Mouse (Mus musculus): ENCODE measurements around the gene Prrc2a. TPM values are rescaled to one million over a fixed set of nuclear protein-coding genes. Genes with fewer than 3 reads are reported as not detected.

Prrc2a gene
- polyA plus RNA-seq, 1 experiment from 2014 or later: 130 TPM

GRCm38 (mm10) chr17:35187959-35188610, 23.4 kb upstream of the Prrc2a start, which contains the start of gene Lst1:
Lst1 (minus strand) TSS chr17:35188439.
- no peak within 1 kb of the TSS for H3K4me2 ChIP-seq
- WGBS: 65% methylated on average over 7 of the region's 7 CpGs
- peaks cover 5% of the 10 kb centered on the region for H3K27me3 ChIP-seq (replicated peaks)
- H3K27ac ChIP-seq (replicated peaks): no peak within 1 kb of the TSS
- H3K4me1 ChIP-seq: peaks cover 5% of the 10 kb centered on the region
- H3K9me3 ChIP-seq: no peaks in the 10 kb centered on the region
- no peak within 1 kb of the TSS for H3K4me3 ChIP-seq
- no peak within 1 kb of the TSS for H3K9ac ChIP-seq
- no peaks in the 10 kb centered on the region for H3K36me3 ChIP-seq
- no peak for ATAC-seq (ENCODE audit: extremely low read depth, insufficient number of reproducible peaks, low FRiP score, low TSS enrichment)

GRCm38 (mm10) chr17:35187345-35187744, 22.6 kb upstream of the Prrc2a start:
- peaks cover 5% of the 10 kb centered on the region for H3K4me1 ChIP-seq
- no peak for ATAC-seq (ENCODE audit: extremely low read depth, insufficient number of reproducible peaks, low FRiP score, low TSS enrichment)
- no peaks in the 10 kb centered on the region for H3K36me3 ChIP-seq
- H3K4me3 ChIP-seq: no peak overlapping the region
- peaks cover 4% of the 10 kb centered on the region; the same call in 1 of the 2 replicates for H3K27me3 ChIP-seq (replicated peaks)
- 75% methylated on average over 4 of the region's 4 CpGs for WGBS
- H3K4me2 ChIP-seq: no peak overlapping the region
- no peaks in the 10 kb centered on the region for H3K9me3 ChIP-seq
- H3K27ac ChIP-seq (replicated peaks): no peak overlapping the region
- H3K9ac ChIP-seq: no peak overlapping the region

DNA sequence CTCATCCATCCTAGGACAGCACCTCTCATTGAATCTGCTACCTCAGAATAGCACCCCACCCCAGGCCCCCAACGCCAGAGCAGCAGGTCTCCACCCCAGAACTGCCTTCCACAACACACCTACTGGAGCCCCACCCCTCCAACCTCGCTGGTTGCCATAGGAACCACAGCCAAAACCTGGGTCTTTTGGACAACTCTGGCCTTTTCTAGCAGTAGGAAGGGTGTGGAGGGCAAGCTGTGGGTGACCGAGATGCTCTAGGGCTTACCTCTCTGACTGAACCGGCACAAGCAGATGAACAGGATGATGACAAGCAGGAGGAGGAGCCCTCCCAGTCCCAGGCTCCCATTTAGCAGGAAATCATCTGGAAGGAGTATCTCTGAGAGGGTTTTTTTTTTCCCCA, 22.0 kb upstream of the Prrc2a start:
- Histone ChIP-seq H3K4me2 (peak overlapping the region; percentile 68), H3K9me3 (no peaks in the 10 kb centered on the region), H3K4me3 (peak overlapping the region; percentile 56), H3K27me3 (replicated peaks) (peaks cover 4% of the 10 kb centered on the region; the same call in 1 of the 2 replicates), H3K27ac (replicated peaks) (peak overlapping the region; percentile 58), H3K4me1 (peaks cover 5% of the 10 kb centered on the region), H3K36me3 (no peaks in the 10 kb centered on the region), H3K9ac (peak overlapping the region; percentile 66; the same call in 1 of the 2 replicates)
- ATAC-seq (ENCODE audit: extremely low read depth, insufficient number of reproducible peaks, low FRiP score, low TSS enrichment): 0 out of 2 replicates have a peak, but pooled peaks have one; percentile 21
- under 1% methylated on average over 4 of the region's 4 CpGs for WGBS

GRCm38 (mm10) chr17:35185639-35186611, 21.2 kb upstream of the Prrc2a start:
- Histone ChIP-seq H3K27me3 (replicated peaks) (peaks cover 4% of the 10 kb centered on the region; the same call in 1 of the 2 replicates), H3K9me3 (no peaks in the 10 kb centered on the region), H3K27ac (replicated peaks) (peak overlapping the region; percentile 58), H3K36me3 (no peaks in the 10 kb centered on the region), H3K9ac (peak overlapping the region; percentile 66), H3K4me3 (peak overlapping the region; percentile 56), H3K4me2 (peak overlapping the region; percentile 68), H3K4me1 (peaks cover 5% of the 10 kb centered on the region)
- ATAC-seq (ENCODE audit: extremely low read depth, insufficient number of reproducible peaks, low FRiP score, low TSS enrichment): peak; percentile 64; the same call in 1 of the 2 replicates
- 2% methylated on average over 18 of the region's 18 CpGs for WGBS

GRCm38 (mm10) chr17:35180093-35180492, 15.4 kb upstream of the Prrc2a start:
- no peaks in the 10 kb centered on the region for H3K9me3 ChIP-seq
- peaks cover 8% of the 10 kb centered on the region; the same call in 1 of the 2 replicates for H3K27me3 ChIP-seq (replicated peaks)
- H3K4me3 ChIP-seq: no peak overlapping the region
- H3K9ac ChIP-seq: no peak overlapping the region
- H3K36me3 ChIP-seq: no peaks in the 10 kb centered on the region
- H3K4me1 ChIP-seq: no peaks in the 10 kb centered on the region
- H3K4me2 ChIP-seq: no peak overlapping the region
- H3K27ac ChIP-seq (replicated peaks): no peak overlapping the region
- 81% methylated on average over 5 of the region's 5 CpGs for WGBS
- no peak for ATAC-seq (ENCODE audit: extremely low read depth, insufficient number of reproducible peaks, low FRiP score, low TSS enrichment)

- Histone ChIP-seq H3K4me3 (no peak overlapping the region), H3K9ac (no peak overlapping the region), H3K27ac (replicated peaks) (no peak overlapping the region), H3K4me1 (no peaks in the 10 kb centered on the region), H3K27me3 (replicated peaks) (peaks cover 8% of the 10 kb centered on the region; the same call in 1 of the 2 replicates), H3K4me2 (no peak overlapping the region), H3K9me3 (no peaks in the 10 kb centered on the region), H3K36me3 (no peaks in the 10 kb centered on the region)
- 8% methylated on average over 5 of the region's 5 CpGs for WGBS
- no peak for ATAC-seq (ENCODE audit: extremely low read depth, insufficient number of reproducible peaks, low FRiP score, low TSS enrichment)
Observed at GRCm38 (mm10) chr17:35178528-35178927, 13.8 kb upstream of the Prrc2a start.

DNA sequence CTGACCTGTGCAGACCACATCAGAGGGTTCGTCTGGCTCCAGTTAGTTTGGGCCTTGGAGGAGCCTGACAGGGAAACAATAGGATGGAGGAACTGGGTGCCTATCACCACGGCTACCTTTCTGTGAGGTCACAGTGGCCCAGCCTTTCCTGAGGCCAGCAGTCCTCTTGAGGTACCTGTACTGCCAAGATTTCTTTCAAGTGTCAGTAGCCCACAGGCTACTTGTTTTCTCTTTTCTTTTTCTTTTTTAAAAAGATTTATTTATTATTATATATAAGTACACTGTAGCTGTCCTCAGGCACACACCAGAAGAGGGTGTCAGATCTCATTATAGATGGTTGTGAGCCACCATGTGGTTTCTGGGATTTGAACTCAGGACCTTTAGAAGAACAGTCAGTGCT, 11.3 kb upstream of the Prrc2a start, which contains the start of gene Aif1:
Gene Aif1, minus strand, starts transcription at position 101 of the 400 bp plus-strand sequence.
- Histone ChIP-seq H3K27me3 (replicated peaks) (peaks cover 8% of the 10 kb centered on the region; the same call in 1 of the 2 replicates), H3K27ac (replicated peaks) (no peak within 1 kb of the TSS), H3K4me1 (0 out of 2 replicates have a peak, but pooled peaks cover 1% of the 10 kb centered on the region), H3K4me2 (no peak within 1 kb of the TSS), H3K9me3 (no peaks in the 10 kb centered on the region), H3K36me3 (no peaks in the 10 kb centered on the region), H3K4me3 (no peak within 1 kb of the TSS), H3K9ac (no peak within 1 kb of the TSS)
- 57% methylated on average over 2 of the region's 2 CpGs for WGBS
- ATAC-seq (ENCODE audit: extremely low read depth, insufficient number of reproducible peaks, low FRiP score, low TSS enrichment): no peak

DNA sequence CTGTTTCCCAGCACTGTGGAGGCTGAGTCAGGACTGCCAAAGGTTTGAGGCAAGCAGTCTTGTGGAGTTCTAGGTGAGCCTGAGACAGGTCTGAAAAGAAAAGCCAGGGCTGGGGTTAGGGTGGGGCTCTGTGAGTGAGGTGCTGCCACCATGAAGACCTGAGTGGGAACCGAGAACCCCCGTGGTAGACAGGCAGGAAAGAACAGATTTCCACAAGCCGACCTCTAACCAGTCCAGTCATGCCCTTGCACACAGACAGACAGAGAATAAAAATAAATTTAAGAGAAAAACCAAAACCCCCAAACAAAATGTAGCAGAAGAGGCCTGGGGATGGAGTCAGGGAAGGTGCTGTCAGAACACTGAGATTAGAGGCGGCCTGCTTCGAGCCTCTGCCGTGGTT, 10.7 kb upstream of the Prrc2a start:
- Histone ChIP-seq H3K27ac (replicated peaks) (no peak overlapping the region), H3K4me1 (0 out of 2 replicates have a peak, but pooled peaks cover 4% of the 10 kb centered on the region), H3K9me3 (no peaks in the 10 kb centered on the region), H3K27me3 (replicated peaks) (peaks cover 8% of the 10 kb centered on the region; the same call in 1 of the 2 replicates), H3K36me3 (no peaks in the 10 kb centered on the region), H3K4me3 (no peak overlapping the region), H3K4me2 (no peak overlapping the region), H3K9ac (no peak overlapping the region)
- no peak for ATAC-seq (ENCODE audit: extremely low read depth, insufficient number of reproducible peaks, low FRiP score, low TSS enrichment)
- 68% methylated on average over 6 of the region's 6 CpGs for WGBS

GRCm38 (mm10) chr17:35174201-35174977, 9.7 kb upstream of the Prrc2a start:
- no peaks in the 10 kb centered on the region for H3K36me3 ChIP-seq
- H3K9ac ChIP-seq: no peak overlapping the region
- no peak overlapping the region for H3K4me3 ChIP-seq
- peaks cover 4% of the 10 kb centered on the region; the same call in 1 of the 2 replicates for H3K27me3 ChIP-seq (replicated peaks)
- no peak overlapping the region for H3K27ac ChIP-seq (replicated peaks)
- no peak overlapping the region for H3K4me2 ChIP-seq
- H3K9me3 ChIP-seq: no peaks in the 10 kb centered on the region
- 59% methylated on average over 8 of the region's 8 CpGs for WGBS
- 0 out of 2 replicates have a peak, but pooled peaks cover 4% of the 10 kb centered on the region for H3K4me1 ChIP-seq
- ATAC-seq (ENCODE audit: extremely low read depth, insufficient number of reproducible peaks, low FRiP score, low TSS enrichment): no peak

DNA sequence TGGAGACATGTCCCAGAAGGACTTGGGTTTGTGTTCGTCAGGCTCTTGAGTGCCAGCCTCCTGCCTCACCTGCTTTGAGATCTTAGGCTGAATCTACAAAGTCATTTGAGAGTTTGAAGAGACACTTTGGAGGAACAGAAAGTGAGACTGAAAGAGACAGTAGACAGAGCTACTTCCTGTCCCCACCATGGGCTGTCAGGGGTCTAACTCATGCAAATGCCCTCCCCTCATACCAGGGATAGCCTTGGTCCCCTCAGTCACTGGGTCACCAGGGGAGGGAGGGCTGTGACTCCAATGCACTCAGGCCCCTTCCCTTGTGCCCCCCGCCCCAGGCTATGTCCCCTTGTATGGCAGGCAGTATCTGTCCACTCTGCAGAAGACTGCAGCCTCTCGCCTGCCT, 8.6 kb upstream of the Prrc2a start:
- H3K36me3 ChIP-seq: no peaks in the 10 kb centered on the region
- 57% methylated on average over 3 of the region's 3 CpGs for WGBS
- no peak overlapping the region for H3K27ac ChIP-seq (replicated peaks)
- ATAC-seq (ENCODE audit: extremely low read depth, insufficient number of reproducible peaks, low FRiP score, low TSS enrichment): no peak
- H3K27me3 ChIP-seq (replicated peaks): peaks cover 4% of the 10 kb centered on the region; the same call in 1 of the 2 replicates
- no peak overlapping the region for H3K9ac ChIP-seq
- H3K9me3 ChIP-seq: no peaks in the 10 kb centered on the region
- H3K4me3 ChIP-seq: no peak overlapping the region
- H3K4me2 ChIP-seq: no peak overlapping the region
- H3K4me1 ChIP-seq: 0 out of 2 replicates have a peak, but pooled peaks cover 4% of the 10 kb centered on the region
